Mouse (Mus musculus): ENCODE results near the gene Tcn2. TPM values are rescaled to one million over a fixed set of nuclear protein-coding genes. Genes with fewer than 3 reads are reported as not detected.

Gene Tcn2
- polyA plus RNA-seq, 1 experiment from 2014 or later: 27.0 TPM

DNA sequence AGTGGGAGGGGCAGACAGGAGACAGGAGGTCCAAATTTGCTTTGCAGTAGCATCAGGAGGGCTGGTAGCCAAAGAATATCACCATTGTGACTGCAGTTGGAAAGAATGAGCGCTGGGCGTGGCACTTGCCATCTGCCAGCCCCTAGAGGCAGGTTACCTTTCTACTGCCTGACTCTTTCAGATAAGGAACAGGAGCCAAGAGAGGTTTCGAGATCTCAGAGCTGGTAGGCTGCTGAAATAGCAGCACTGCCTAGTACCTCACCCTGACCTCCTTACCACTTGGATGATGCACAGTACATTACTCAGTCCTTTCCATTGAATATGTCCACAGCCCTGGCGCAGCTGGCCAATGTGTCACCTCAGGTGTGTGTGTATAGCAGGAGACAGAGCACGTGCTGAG, 44.6 kb downstream of the Tcn2 start:
- no peaks in the 10 kb centered on the region for H3K27me3 ChIP-seq
- H3K4me3 ChIP-seq: no peak overlapping the region
- no peaks in the 10 kb centered on the region for H3K9me3 ChIP-seq
- 84% methylated on average over 5 of the region's 5 CpGs for WGBS
- H3K4me1 ChIP-seq: no peaks in the 10 kb centered on the region
- no peak overlapping the region for H3K4me2 ChIP-seq (replicated peaks)
- ATAC-seq (ENCODE audit: low FRiP score, low read depth): no peak
- H3K9ac ChIP-seq (replicated peaks): no peak overlapping the region
- no peaks in the 10 kb centered on the region for H3K36me3 ChIP-seq
- no peak overlapping the region for H3K27ac ChIP-seq (replicated peaks)

DNA sequence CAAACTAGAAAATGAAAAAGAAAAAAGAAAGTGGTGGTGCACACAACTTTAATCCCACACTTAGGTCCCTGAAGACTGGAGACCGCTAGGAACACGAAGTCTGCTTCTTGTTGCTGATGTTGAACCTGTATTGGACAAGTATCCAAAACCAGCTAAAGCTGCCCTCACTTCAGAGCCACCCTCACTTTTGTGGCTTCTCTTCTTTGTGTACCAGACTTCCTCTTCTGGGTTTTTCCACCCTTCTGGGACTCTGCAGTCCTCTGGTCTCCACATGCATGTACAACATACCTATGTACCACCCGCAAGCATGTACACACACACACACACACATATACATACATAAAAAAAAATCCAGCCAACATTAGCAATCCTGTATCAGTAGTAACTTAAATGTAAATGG, 48.2 kb downstream of the Tcn2 start:
- no peak overlapping the region for H3K27ac ChIP-seq (replicated peaks)
- H3K9me3 ChIP-seq: no peaks in the 10 kb centered on the region
- no peaks in the 10 kb centered on the region for H3K4me1 ChIP-seq
- WGBS: 86% methylated on average over 3 of the region's 3 CpGs
- H3K27me3 ChIP-seq: no peaks in the 10 kb centered on the region
- no peak overlapping the region for H3K9ac ChIP-seq (replicated peaks)
- no peak overlapping the region for H3K4me2 ChIP-seq (replicated peaks)
- H3K4me3 ChIP-seq: no peak overlapping the region
- ATAC-seq (ENCODE audit: low FRiP score, low read depth): no peak
- H3K36me3 ChIP-seq: no peaks in the 10 kb centered on the region

DNA sequence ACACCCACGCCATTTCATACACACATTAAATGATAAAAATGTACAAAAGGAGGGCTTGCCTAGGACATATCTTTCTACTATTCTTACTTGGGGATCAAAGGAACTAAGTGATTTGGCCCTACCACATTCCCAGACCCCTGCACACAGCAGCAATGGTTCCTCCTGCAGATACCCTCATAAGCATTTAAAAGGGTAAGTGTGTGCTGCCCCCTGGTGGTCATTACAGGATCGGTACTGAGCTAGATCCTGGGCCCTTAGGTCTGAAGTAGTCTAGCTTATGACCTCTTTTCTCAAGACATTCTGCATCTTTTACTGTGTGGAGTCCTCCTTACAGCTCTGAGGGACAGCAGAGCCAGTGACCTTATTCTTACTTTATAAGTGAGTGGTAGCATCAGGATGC, 52.1 kb downstream of the Tcn2 start:
- ATAC-seq (ENCODE audit: low FRiP score, low read depth): no peak
- Histone ChIP-seq H3K27me3 (no peaks in the 10 kb centered on the region), H3K9ac (replicated peaks) (no peak overlapping the region), H3K9me3 (no peaks in the 10 kb centered on the region), H3K4me3 (no peak overlapping the region), H3K4me1 (no peaks in the 10 kb centered on the region), H3K36me3 (no peaks in the 10 kb centered on the region), H3K4me2 (replicated peaks) (no peak overlapping the region), H3K27ac (replicated peaks) (no peak overlapping the region)
- WGBS: 43% methylated on average over 2 of the region's 2 CpGs

DNA sequence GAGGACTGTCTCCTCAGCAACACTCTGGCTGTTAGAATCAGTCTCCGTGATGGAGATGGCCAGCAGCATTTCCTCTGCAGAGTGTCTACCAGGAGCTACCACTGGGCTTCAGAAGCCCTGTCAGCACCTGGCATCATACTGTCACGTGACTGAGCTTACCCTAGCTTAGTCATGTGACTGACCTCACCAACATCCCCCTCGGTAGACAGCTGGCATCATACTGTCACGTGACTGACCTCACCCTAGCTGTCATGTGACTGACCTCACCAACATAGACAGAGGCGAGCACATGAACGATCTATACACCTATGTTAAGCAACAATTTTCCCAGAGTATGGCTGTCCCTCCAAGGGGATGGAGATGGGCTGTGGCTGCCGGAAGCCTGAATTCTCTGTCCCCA, 53.3 kb downstream of the Tcn2 start:
- Histone ChIP-seq H3K9ac (replicated peaks) (no peak overlapping the region), H3K4me1 (no peaks in the 10 kb centered on the region), H3K4me3 (no peak overlapping the region), H3K36me3 (no peaks in the 10 kb centered on the region), H3K27ac (replicated peaks) (no peak overlapping the region), H3K4me2 (replicated peaks) (no peak overlapping the region), H3K27me3 (no peaks in the 10 kb centered on the region), H3K9me3 (no peaks in the 10 kb centered on the region)
- 80% methylated on average over 7 of the region's 7 CpGs for WGBS
- no peak for ATAC-seq (ENCODE audit: low FRiP score, low read depth)

DNA sequence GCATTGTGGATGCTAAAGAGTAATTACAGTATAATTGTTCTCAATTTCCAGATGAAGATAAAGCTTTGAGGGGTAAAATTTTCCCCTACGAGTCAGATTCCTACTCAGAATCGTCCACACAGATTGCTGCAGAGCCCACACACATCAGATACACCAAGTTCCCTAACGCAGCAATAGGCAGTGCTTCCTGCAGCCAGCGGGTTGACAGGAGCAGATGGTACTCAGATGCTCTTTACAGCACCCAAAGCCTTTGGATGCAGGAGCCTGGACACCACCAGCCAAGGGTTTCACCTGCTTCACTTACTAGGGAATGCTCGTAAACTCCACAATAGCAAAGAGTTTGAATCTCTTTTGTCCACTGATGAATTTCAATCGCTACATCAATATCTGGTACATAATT, 55.5 kb downstream of the Tcn2 start:
- Histone ChIP-seq H3K9me3 (no peaks in the 10 kb centered on the region), H3K9ac (replicated peaks) (no peak overlapping the region), H3K27me3 (no peaks in the 10 kb centered on the region), H3K4me3 (no peak overlapping the region), H3K36me3 (no peaks in the 10 kb centered on the region), H3K4me2 (replicated peaks) (no peak overlapping the region), H3K27ac (replicated peaks) (no peak overlapping the region), H3K4me1 (no peaks in the 10 kb centered on the region)
- WGBS: 80% methylated on average over 6 of the region's 6 CpGs
- ATAC-seq (ENCODE audit: low FRiP score, low read depth): no peak

Other genes with a start within 250 kb of the Tcn2 start
- 5.1 and 5.3 TPM in 2 replicates for gene Osbp2, start 68.3 kb downstream of the Tcn2 start, polyA plus RNA-seq (2016; fragmentation: Nextera tagmentation; extraction: Ambion mirVana)
- 0.74 and 1.1 TPM in 2 replicates for gene 4921536K21Rik, start 37.1 kb downstream of the Tcn2 start, polyA plus RNA-seq (2016; fragmentation: Nextera tagmentation; extraction: Ambion mirVana)
- gene Dusp18, start 36.9 kb downstream of the Tcn2 start, polyA plus RNA-seq (2016; fragmentation: Nextera tagmentation; extraction: Ambion mirVana): 29.4 and 29.9 TPM in 2 replicates
- gene Slc35e4, start 17.5 kb downstream of the Tcn2 start, polyA plus RNA-seq (2016; fragmentation: Nextera tagmentation; extraction: Ambion mirVana): 6.7 and 7.8 TPM in 2 replicates
- gene Pes1, start 31.8 kb upstream of the Tcn2 start, polyA plus RNA-seq (2016; fragmentation: Nextera tagmentation; extraction: Ambion mirVana): 71.2 and 75.3 TPM in 2 replicates
- 0.20 and 0.26 TPM in 2 replicates for gene 4930556J24Rik, start 44.6 kb upstream of the Tcn2 start, polyA plus RNA-seq (2016; fragmentation: Nextera tagmentation; extraction: Ambion mirVana)
- gene Gal3st1, start 51.5 kb upstream of the Tcn2 start, polyA plus RNA-seq (2016; fragmentation: Nextera tagmentation; extraction: Ambion mirVana): 0.65 and 0.80 TPM in 2 replicates
- not detected in 2 replicates for gene Sec14l4, start 99.3 kb upstream of the Tcn2 start, polyA plus RNA-seq (2016; fragmentation: Nextera tagmentation; extraction: Ambion mirVana)
- gene Sec14l3, start 132.7 kb upstream of the Tcn2 start, polyA plus RNA-seq (2016; fragmentation: Nextera tagmentation; extraction: Ambion mirVana): not detected in 2 replicates
- 5.3 and 5.9 TPM in 2 replicates for gene Mtfp1, start 163.3 kb upstream of the Tcn2 start, polyA plus RNA-seq (2016; fragmentation: Nextera tagmentation; extraction: Ambion mirVana)
- gene Sec14l2, start 191.3 kb upstream of the Tcn2 start, polyA plus RNA-seq (2016; fragmentation: Nextera tagmentation; extraction: Ambion mirVana): 3.0 and 3.2 TPM in 2 replicates
- gene Rnf215, start 203.0 kb upstream of the Tcn2 start, polyA plus RNA-seq (2016; fragmentation: Nextera tagmentation; extraction: Ambion mirVana): 36.8 and 37.5 TPM in 2 replicates
- gene Ccdc157, start 228.1 kb upstream of the Tcn2 start, polyA plus RNA-seq (2016; fragmentation: Nextera tagmentation; extraction: Ambion mirVana): 8.1 and 9.8 TPM in 2 replicates
- gene Sf3a1, start 228.2 kb upstream of the Tcn2 start, polyA plus RNA-seq (2016; fragmentation: Nextera tagmentation; extraction: Ambion mirVana): 83.3 and 85.2 TPM in 2 replicates

All from midbrain, embryonic 12.5 days (tissue).